Mouse (Mus musculus) brown adipose tissue, adult 24 weeks (tissue): ENCODE measurements around the gene Cabin1. TPM values are rescaled to one million over a fixed set of nuclear protein-coding genes. Genes with fewer than 3 reads are reported as not detected.

Experiments used
- H3K27ac ChIP-seq: fragments of 200-500 bp; replicated peaks from 2 replicates; pipeline ENCODE4 v1.5.1; 2012; ENCODE audit warnings: low read depth, mild to moderate bottlenecking, low read length
- H3K4me1 ChIP-seq: fragments of 200-500 bp; 2 replicates; pipeline ENCODE4 v1.6.1; 2012; ENCODE audit warnings: low read length, mixed read lengths; ENCODE audit not compliant: control insufficient read depth, insufficient read depth, insufficient read length
- H3K4me3 ChIP-seq: fragments of 200-500 bp; 2 replicates; pipeline ENCODE4 v1.5.1; 2012; ENCODE audit warnings: low read depth, mild to moderate bottlenecking, low read length, moderate library complexity; ENCODE audit not compliant: insufficient read depth
- polyA plus RNA-seq: library from polyadenylated mRNA; stranded (reverse); fragments of >200 nt; gene quantifications from 2 replicates; pipeline ENCODE4 v1.2.4, GENCODE M21; 2012; ENCODE audit not compliant: missing spikeins, insufficient read depth, insufficient read length

Cabin1 gene
- polyA plus RNA-seq, 1 experiment, result 5.8 TPM

DNA sequence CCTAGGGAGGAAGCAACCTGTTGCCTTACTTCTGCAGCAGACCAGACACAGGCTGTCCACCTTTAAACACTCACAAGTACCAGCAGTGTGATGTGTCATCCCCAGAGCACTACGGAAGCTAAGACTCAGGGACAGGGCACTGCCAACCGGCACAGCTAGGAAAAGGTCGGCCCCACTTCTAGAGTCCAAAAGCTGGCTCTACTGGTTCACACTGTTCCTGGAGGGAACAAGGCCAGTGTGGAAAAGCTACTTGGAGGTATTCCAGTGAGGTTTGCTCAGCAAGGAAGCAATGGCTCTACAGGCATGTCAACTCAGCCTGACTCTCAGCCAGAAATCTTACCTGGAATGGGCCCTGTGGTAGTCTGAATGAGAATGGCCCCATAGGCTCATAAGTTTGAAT lies 23.3 kb downstream of the Cabin1 start:
- Histone ChIP-seq H3K4me1 (no peaks in the 10 kb centered on the region), H3K4me3 (no peak overlapping the region), H3K27ac (no peak overlapping the region)

GRCm38 (mm10) chr10:75725449-75725848 lies 38.7 kb downstream of the Cabin1 start:
- no peaks in the 10 kb centered on the region for H3K4me1 ChIP-seq
- H3K4me3 ChIP-seq, result no peak overlapping the region
- H3K27ac ChIP-seq, result no peak overlapping the region

DNA sequence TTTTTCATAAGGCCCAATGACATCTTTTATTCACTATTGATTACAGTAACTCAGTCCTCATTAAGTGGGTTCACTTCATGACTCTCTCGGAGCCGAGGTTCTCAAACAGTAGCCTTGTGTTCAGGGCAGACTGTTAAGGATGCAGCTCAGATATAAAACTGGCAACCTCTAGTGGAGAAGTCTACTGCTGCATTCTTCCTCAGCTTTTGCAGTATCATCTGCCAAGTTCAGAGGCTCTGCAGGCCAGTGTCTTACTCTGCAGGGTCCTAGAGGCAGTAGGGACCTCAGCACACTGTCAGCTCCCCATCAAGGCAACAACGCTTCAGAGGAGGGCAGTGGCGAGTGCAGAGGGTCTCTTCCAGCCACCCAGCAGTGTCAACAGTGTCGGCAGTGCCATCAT lies 43.9 kb downstream of the Cabin1 start:
- Histone ChIP-seq H3K4me3 (no peak overlapping the region), H3K4me1 (no peaks in the 10 kb centered on the region), H3K27ac (no peak overlapping the region)

GRCm38 (mm10) chr10:75714795-75715194 lies 49.3 kb downstream of the Cabin1 start:
- H3K4me3 ChIP-seq, result no peak overlapping the region
- H3K27ac ChIP-seq, result no peak overlapping the region
- no peaks in the 10 kb centered on the region for H3K4me1 ChIP-seq

DNA sequence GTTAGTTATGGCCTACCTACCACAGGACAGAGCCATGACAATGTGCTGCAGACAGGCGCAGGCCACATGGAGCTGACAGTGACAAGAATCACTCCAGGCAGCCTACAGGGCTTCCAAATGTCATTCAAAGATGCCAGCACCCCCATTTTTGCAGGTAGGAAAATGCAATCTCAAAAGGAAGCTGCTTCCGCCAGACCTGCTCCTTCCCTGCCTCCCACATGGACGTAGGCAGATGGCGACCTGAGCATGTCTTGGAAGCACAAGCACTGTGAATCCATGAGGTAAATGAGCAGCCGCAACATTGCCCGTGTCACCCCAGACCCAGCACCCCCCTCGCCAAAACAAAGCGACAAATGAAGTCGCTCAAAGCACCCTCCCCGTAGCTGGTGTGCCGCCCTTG lies 51.1 kb downstream of the Cabin1 start:
- no peak overlapping the region for H3K27ac ChIP-seq
- H3K4me3 ChIP-seq, result no peak overlapping the region
- no peaks in the 10 kb centered on the region for H3K4me1 ChIP-seq

DNA sequence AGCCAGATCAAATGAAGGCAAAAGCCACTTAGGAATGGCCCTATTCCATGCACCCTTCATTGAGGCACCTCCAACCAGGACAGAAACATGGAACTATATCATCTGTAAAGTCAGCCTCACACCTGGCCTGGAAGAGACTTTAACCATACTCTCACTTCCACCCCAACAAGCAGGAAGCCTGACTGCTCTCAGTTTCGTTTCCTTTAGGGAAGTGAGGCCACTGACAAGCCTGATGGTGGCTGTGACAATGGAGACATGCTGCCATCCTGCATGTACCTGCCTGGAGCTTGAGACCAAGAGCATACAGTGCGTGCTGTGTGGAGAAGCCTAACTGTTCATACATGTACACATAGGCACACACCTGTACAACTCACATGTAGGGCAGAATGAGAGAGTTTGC lies 53.9 kb downstream of the Cabin1 start:
- no peaks in the 10 kb centered on the region for H3K4me1 ChIP-seq
- no peak overlapping the region for H3K27ac ChIP-seq
- no peak overlapping the region for H3K4me3 ChIP-seq

- no peak overlapping the region for H3K4me3 ChIP-seq
- no peaks in the 10 kb centered on the region for H3K4me1 ChIP-seq
- no peak overlapping the region for H3K27ac ChIP-seq
Measured at GRCm38 (mm10) chr10:75709261-75709660, 54.9 kb downstream of the Cabin1 start.

DNA sequence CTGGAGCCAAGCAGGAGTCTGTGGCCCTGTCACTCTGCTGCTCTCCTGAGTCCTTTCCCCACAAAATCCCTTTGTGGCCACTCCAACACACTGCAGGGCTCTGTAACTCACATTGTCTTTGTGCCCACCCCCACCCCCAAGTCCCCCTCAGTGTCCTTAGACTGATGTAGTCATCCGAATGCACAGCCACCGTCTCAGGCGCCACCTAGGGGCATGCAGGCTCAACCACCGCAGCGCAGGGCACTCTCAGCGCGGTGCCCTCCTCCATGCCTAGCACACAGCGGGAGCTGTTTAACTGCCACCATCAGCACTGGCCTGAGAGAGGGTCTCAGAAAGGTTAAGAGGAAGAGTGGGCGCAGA lies 55.5 kb downstream of the Cabin1 start:
- Histone ChIP-seq H3K27ac (no peak overlapping the region), H3K4me3 (no peak overlapping the region)

GRCm38 (mm10) chr10:75707901-75708632 lies 56.1 kb downstream of the Cabin1 start:
- Histone ChIP-seq H3K4me3 (no peak overlapping the region), H3K27ac (no peak overlapping the region), H3K4me1 (no peaks in the 10 kb centered on the region)

More for the DNA sequence above, 55.5 kb downstream of the Cabin1 start:
- no peaks in the 10 kb centered on the region for H3K4me1 ChIP-seq

DNA sequence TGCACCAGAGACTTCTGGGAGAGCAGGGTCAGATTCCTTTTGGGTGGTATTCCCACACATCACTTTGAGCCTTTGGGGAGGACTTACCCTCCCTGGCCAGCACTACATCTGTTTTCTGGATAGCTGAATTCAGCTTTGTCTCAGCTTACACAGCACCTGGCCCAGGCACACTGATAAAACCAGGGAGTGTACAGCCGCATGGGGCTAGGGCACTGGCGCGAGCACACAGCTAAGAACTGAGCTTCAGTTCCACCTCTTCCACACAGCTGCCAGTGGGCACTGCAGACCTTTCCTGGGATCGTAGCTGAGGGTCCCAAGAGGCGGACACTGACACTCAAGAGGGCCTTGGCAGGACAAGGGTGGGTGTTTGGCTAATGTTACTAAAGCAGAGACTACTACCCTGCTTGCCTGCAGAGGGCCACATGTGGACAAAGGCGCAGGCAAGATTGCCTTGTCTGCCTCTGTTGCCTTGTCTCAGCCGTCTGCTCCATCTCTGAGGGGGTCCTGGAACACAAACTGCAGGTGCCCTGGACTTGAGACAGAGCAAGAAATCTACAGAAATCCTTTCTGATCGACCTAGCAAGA lies 57.4 kb downstream of the Cabin1 start:
- H3K27ac ChIP-seq, result no peak overlapping the region
- no peaks in the 10 kb centered on the region for H3K4me1 ChIP-seq
- no peak overlapping the region for H3K4me3 ChIP-seq

DNA sequence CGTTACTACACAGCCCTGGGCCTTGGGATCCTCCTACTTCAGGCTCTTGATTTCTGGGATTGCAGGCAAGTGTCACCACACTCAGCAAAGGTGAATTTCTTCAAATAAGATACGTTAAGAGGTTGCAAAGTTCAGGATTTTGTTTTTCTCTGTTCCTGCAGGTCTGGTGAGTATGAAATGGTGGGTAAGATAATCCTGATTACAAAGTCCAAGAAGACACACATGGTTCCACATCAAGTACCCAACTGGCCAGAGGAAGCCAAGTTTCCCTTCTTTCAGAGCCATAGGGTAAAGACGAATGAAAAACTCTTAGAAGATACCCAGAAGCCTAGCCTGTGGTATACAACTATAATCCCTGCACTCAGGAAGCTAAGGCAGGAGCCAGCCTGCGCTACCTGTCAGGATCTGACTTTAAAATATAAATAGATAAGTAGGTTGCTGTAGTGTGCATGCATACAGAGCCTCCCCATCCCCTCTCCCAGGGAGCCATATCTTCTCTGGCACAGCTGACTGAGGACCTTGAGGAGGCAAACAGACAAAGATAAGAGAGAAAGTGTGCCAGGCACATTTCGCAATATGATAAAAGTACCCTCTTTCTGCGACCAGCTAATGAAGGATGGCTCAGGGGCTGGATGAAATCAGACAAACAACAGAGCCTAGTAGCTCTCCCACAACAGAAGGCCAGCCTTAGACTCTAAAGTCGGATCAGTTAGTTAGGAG lies 58.3 kb downstream of the Cabin1 start:
- H3K4me1 ChIP-seq, result no peaks in the 10 kb centered on the region
- H3K27ac ChIP-seq, result no peak overlapping the region
- H3K4me3 ChIP-seq, result no peak overlapping the region

DNA sequence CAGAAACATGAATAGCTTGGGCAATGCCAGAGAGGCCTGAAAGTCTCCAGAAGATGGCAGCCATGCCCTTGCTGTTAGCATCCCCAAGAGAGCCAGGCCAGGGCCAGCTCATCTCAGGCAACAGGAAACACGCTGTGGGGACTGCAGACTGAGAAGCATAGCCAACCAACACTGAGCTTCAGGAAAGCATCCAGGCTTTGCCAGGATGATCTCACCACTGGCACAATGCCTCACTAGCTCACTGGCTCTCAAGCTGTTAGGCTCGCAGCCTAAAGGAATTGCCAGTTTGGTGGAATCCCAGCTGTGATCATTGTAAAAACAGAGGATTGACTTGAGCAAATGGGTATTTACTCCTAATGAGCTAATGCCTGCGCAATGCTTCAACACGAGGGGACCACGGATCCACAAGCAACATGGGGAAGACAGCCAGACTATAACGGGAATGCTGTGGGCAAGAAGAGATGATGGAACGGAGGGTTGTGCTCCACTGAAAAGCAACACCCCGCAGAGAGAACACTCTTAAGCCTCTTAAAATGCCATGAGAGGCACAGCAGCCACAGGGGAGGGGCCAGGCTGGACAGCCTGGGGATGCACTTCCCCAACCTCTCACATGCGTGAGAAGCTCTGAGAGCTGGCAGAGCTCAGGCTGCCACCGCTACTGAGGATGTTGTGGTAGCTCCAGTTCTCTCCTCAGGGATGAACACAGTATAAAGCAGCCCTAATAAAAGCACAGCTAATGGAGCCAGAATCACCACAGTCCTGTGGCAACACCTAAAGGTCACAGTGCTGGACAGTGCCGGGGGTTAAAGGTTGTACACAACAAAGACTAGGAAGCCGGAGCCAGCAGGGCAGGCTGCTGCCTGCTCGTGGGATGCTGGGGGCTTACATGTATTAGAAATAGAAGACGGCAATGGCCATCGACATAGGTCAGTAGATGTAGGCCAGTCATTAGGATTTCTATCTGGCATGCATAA lies 59.6 kb downstream of the Cabin1 start:
- H3K27ac ChIP-seq, result no peak overlapping the region
- H3K4me1 ChIP-seq, result no peaks in the 10 kb centered on the region
- no peak overlapping the region for H3K4me3 ChIP-seq

DNA sequence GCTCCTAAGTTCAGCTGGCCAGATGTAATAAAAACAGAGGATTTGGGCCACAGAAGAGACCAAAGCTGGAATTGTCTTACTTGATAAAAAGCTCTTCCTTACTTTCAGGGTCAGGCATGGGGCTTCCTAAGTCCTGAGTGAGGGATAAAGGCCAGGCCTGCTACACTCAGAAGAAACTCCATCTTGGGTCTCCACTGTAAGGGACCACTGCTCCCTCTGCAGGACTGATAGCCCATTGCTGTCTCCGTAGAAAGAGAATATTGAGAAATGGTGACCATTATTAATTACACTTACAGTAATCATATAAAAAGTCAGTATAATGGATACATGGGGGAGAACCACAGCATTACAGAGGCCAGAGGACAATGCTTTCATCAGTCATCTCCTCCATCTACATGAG lies 60.6 kb downstream of the Cabin1 start:
- H3K27ac ChIP-seq, result no peak overlapping the region
- H3K4me3 ChIP-seq, result no peak overlapping the region
- no peaks in the 10 kb centered on the region for H3K4me1 ChIP-seq

DNA sequence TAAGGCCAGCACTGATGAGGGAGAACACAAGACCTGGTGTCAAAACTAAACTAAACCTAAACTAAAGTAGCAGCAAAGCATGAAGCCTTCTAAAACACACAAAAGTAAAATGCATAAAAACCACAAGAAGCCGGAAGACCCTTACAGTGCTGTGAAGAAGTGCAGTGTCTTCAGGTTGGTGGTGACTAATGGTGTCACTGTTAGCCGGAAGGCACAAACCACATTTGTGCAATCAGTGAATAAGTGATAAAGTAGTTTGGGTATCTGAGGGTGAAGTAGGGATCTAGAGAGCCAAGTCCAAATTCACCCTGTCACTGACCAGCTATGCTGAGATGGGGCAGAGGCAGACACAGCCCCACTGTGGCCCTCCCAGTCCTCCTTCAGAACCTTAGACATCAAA lies 61.6 kb downstream of the Cabin1 start:
- Histone ChIP-seq H3K4me3 (no peak overlapping the region), H3K27ac (no peak overlapping the region), H3K4me1 (no peaks in the 10 kb centered on the region)

GRCm38 (mm10) chr10:75701280-75701679 lies 62.9 kb downstream of the Cabin1 start:
- no peaks in the 10 kb centered on the region for H3K4me1 ChIP-seq
- H3K27ac ChIP-seq, result no peak overlapping the region
- H3K4me3 ChIP-seq, result no peak overlapping the region
